Mouse (Mus musculus) granulocyte monocyte progenitor cell, adult 5-6 weeks (primary cell): ENCODE measurements around the gene Lrmda. TPM values are rescaled to one million over a fixed set of nuclear protein-coding genes. Genes with fewer than 3 reads are reported as not detected.

Source experiments
- ATAC-seq: replicated peaks from 2 replicates; pipeline ENCODE4 v1.8.0; 2016; ENCODE audit warnings: mild to moderate bottlenecking, moderate TSS enrichment, inconsistent platforms; ENCODE audit not compliant: poor library complexity, severe bottlenecking
- total RNA-seq, 2 experiments: library from RNA; stranded (forward) in 1 of 2; stranded (reverse) in 1 of 2; fragments of 200-712, 200-1000 nt in 1 of 2; fragments of >200 nt in 1 of 2; fragmentation: Nextera tagmentation in 1 of 2; gene quantifications; 2 replicates each; pipeline ENCODE4 v1.2.3; 2014 to 2017

Lrmda gene
- total RNA-seq, 2 experiments from 2014 or later, result 19.3 to 30.9 TPM

DNA sequence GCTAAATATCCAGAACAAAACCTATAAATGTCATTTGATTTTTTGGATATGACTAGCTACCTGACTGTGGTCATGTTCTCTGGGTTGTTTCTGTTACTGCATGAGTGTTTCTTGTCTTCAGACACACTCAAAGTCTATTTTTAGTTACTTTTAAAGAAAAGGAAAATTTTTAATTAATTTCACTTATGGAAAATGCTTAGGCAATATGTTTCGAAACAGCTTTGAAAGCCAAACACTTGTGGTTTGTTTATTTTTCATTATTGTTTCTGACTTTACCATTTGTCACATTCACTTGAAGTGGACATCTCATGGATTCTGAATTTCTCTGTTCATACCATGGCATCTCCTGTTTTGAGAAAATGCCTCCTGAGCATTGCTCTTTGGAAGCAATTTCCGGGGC is 582.8 kb downstream of the Lrmda start:
- no peak for ATAC-seq

DNA sequence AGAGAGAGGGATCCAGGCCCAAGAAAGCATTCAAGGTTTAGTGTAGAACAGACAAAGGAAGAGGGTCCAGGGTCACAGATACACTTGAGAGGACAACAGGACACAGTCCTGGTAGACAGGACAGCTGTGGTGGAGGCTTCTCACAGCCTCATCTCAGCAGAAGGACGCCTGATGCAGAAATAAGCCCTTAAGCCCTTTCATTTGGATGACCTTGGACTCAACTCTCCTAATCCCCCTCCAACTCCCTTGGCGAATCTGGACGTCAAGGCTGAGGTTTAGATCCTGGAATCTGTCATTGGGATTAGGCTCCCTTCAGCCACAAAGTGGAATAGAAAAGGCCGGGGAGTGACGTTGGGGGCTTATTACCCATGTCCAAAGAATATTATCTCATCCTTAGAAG is 589.1 kb downstream of the Lrmda start:
- no peak for ATAC-seq

DNA sequence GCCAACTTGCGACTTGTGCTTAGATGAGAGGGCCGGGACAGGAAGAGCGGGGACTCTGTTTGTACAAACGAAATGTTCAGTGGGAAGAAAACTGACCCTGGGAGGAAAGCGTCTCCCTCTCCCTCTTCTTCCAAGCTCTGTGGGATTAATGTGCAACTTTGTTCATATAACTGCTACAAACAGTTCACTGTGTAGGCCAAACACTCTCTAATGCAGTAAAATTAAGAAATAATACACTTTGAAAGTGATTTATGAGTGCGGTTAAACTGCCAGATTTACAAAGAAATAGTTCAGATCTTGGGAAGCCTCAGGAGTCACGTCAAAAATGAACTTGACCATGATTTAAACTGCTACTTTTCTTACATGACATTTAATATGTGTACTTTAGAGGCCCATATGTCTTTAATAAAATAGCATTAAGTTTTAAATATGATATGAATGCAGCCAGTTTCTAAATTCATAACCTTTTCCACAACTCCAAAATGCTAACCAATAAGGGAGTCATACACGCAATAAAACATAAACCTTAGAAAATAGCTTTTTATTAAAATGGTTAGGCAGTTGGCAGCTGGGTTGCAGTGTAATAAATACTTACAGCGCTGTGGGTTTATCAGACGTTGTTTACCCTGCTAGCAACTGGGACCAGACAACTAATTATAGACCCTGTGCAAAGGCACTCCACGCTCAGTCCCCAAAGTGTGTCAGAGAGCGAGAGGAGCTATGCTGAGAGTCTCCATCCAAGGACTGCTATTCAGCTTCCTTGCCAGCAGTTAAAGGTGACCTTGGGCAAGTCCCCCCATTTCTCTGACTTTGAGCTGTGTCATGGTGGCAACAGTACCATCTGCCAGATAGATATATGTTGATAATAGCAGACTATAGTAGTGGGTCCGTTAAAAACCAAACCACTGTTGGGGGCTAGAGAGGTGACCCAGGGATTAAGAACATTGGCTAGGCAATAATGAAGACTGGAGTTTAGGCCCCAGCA is 590.0 kb downstream of the Lrmda start:
- ATAC-seq, result no peak

DNA sequence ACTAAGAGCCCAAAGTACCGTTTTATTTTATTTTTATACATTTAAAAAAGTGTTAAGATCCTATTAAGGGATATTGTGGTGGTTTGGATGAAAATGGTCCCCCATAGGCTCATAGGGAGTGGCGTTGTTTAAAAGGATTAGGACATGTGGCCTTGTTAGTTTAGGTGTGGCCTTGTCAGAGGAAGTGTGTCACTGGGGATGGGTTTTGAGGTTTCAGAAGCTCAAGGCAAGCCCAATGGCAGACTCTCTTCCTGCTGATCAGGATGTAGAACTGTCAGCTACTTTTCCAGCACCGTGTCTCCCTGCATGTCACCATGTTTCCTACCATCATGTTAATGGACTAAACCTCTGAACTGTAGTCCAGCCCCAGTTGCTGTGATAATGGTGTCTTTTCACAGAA is 591.5 kb downstream of the Lrmda start:
- no peak for ATAC-seq

DNA sequence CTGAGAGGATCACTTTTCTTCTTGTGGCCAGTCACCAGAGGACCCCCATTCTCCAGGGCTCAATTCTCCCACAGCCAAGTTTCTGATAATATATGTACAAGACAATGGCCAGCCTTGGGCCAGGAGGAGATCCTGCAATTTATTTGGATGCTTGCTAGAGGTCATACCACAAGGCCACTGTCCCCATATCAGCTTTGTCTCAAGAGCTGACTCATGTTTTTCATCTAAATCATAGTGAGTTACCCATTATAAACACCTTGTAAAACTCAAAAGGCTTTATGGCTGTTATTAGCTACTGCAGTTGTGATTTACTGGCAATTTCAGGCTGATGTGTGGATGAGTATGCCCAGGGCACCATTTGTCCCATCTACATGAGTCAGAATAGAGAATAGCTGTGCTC is 600.7 kb downstream of the Lrmda start:
- no peak for ATAC-seq

DNA sequence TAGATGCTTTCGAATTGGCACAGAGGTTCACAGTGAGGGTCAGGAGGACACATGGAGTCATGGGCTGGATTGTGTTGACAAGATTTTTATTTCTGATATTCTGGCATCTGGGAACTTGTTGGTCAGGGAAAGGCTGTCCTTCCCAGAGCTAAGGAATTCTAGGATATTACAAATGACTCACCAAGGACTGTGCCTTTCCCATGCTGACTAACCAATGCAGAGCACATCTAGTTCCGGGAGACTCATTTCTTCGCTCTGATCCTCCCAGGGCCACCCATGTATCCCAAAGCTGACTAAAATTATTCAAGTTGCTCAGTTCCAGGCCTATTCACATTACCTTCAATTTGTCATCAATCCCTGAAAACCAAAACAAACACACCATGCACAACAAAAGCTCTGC is 602.4 kb downstream of the Lrmda start:
- no peak for ATAC-seq

DNA sequence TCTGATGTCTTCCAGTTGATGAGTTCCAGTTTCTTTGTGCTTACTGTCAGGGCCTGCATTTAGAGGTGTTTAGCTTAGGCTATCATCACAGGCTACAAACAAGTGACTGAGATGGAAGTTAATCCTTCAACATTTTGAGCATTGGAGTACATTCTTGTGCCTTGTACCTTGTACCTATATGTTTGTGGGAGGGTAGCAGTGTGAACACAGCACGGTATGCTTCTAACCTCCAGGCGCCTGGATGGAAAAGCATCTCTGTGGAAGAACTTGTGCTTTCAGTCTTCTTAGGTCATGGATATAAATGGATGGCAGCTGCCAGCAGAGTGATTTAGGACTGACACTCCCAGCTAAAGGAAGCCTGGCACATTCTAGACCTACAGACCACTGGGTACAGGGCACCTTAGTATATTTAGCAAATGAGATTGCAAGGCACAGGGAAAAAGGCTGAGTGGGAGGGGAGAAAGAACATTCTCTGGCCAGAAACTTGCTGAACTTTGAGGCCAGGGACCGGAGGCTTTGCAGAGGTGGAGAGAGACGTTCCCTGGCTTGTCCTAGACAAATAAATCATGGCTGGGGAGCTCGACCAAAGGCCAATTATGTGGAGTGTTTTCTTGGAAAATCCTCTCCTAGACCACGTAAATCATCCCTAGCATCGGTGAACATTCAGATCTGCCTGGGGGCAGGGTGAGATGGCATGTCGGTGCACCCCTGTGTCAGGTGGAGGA is 607.8 kb downstream of the Lrmda start:
- ATAC-seq, result no peak

DNA sequence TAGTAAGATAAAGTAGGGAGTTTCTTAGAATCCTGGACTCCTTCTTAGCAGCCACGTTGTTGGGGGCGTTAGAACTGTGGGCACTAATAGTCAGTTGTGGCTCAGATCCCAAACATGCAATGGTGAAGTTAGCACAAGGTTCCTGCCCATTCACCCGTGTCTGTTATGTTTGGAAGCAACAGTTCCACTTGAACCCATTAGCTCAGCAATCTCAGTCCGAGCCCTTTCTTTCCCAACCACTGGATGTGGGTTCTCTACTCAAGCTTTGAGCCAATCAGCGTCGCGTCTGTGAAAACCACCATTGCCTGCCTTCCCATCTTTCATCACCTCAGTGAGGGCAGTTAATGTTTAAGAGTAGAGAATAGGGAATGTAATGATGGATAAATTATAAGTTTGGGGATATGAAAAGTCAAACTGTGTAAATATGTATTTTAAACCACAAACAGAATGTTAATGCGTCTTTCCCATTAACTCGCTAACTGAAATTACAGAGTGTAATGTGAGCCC is 610.9 kb downstream of the Lrmda start:
- no peak for ATAC-seq

DNA sequence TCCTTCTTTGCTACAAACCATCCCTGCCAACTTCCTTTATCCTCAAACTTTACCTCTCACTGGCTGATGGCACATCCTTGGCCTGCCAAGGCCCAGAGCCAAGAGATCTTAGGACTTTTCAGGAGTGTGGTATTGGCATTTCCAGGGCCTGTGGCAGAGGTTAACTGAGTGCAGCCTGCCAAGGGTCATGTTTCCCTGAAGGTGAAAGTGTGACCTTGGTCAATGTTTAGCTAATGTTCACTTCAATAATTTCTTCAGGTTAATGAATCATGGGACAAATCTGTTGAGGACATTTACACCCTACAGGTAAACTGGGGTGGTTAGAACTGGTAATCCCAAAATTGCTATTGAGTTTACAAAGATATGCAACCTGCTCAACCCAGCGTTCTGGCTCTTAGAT is 614.1 kb downstream of the Lrmda start:
- ATAC-seq, result no peak

DNA sequence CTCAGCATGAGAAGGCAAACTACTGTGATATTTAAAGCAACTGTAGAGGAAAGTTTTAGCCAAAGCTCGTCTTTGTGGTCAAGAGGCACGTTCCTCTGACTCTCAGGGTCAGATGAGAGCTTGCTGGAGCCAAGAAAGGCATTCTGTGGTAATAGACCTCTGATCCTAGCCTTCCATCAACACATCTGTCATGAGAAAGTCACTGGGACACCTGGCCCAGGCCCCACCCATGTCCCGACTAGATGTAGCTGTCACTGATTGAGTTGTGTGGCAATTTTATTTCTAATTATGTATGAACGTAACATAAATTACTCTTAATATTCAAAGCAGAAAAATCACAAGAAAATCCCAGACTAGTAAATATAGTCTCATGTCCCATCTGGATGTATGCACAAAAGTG is 624.0 kb downstream of the Lrmda start:
- ATAC-seq, result no peak

DNA sequence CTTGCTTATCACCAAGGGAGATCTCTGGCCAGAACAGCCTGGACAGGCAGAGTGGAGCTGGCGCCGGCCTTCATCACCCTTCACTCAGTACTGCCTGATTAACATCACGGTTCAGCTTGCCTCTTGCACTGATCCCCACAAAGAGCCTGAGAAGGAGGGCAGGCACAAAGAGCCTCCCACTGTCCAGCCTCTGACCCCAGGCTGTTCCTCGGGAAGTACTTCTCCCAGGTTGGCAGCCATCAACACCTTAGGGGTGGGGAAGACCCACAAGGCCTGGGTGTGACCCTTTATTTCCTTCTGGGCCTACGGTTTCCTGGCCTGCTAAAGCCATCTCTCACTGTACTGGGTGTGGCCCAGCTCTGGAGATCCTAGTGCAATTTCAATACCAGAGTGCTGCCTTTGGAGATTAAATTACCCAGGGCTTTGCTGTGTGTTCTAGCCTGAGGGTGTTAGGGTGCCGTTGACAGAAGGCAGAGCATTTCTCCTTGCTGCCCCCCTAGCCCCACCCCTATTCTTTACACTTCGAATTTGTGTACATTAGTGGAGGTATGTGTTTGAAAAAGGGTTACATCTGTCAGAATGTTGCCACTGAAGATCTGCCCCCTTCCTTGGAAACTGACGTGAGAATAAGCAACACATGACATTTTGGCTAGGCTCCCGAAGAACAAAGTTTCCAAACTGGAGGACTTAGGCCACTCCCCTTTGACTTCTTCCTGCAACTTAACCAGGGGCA is 628.5 kb downstream of the Lrmda start:
- no peak for ATAC-seq

DNA sequence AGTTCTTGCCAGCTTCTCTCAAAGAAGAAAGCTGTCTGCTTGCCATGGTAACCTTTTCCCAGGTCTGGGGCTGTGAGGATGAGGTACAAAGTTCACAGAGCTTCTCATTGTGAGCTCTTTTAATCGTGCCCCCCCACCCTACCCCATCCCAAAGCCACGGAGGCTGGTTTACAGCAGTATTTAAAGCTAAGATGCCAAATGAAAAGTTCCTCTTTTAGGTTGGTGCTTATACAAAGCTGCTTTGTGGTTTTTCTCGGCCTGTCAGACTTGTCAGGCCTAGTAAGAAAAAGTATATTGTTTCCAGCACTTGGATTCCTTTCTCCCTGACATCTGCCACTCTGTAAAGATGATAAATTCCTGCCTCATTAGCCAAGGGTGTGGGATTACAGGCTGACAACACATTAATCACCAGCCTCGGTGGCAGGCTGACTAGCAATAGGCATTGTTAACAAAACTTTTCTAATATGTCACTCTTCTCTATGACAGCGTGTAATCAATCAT is 629.9 kb downstream of the Lrmda start:
- ATAC-seq, result no peak

DNA sequence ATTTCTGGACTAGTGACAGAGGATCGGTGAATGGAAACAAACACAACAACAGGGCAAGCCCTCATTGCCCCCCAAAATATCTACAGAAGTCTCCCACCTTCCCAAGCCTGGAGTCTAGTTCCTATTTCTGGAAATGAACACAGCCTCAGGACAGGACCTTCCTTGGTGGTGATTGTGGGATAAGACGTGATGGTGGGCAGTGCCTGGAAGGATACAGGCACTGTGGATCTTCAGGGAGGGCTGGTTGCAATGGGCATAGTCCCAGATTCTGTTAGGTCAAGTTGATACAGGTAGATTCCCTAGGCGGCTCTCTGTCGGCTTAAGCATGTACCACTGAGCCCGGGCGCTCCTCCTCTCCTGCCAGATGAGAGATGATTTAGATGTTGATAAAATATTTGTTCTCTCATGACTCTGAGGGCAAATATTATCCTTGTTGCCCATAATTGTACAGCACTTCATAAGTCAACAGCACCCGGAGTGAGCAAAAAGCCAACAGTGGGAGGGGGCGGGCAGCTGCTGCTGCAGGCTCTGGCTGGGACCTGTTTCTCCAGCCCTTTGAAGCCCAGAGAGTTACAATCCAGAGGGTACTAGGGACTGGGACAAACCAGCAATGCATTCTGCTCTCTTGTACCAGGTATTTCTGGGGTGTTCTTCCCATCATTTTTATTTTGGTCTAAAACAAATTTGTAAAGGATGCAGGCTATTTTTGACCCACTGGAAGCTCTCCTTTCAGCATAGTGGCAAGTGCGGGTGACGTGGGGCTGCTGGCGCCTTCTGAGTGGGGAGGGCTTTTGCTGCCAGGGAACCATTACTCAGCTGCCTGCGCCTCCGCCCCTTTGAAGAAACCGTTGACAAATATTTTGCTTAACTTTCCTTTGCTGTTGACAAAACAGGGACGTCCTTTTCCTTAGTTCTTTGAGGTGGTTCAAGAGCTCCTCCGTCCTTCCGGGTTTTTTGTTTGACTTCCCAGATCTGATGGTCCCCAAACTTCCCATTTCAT is 630.8 kb downstream of the Lrmda start:
- no peak for ATAC-seq

DNA sequence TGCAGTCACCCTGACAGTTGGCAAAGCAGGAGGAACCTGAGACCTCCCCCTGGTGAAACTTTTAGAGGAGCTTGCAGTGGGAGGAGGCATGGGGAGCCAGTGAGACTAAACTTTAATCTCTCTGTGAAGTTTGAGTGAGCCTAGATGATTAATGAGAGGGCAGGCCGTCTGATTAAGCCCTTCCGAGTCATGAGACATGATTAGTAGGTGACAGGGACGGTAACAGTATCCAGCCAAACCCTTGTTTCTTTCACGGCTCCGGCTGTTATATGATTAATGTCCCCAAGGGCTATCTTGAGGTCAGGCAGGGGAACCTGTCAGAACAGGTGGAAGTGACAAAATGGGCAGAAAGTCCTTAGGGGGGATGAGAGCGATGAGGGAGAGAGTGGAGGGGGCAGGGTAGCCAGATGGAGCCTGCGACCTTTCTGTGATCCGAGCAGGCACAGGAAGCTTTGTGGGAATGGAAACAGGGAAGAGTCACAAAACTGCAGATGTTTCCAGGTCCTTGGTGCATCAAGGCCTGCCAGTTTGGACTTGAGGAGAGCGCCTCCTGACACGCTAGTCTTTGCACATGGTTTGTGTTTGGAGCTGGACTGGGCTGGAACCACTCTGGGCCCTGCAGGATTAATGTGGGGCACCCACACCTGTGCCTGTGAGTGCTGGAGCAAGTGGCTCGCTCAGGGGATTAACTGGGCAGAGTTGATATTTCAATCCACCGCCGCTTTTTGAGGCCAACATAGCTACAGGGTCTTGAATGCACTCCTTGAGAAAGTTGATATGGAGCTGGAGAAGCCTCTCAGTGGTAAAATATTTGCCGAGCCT is 631.8 kb downstream of the Lrmda start:
- no peak for ATAC-seq

DNA sequence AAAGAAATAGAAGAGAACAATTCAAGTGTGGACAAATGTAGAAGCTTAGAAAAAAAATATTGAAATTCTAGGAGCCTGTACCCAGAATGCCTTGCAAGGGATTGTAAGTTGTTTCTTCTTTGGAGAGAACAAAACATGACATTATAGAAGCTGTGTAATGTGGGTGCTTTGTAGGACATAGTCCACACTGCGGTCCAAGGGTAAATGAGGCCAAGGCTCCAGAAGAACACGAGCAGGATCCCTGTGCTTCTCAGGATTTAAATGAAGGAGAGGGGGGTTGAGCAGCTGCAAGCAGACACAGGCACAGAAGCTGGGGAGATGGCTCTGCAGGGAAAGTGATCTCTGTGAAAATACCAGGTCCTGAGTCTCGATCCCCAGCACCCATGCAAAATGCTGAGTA is 643.0 kb downstream of the Lrmda start:
- ATAC-seq, result no peak

DNA sequence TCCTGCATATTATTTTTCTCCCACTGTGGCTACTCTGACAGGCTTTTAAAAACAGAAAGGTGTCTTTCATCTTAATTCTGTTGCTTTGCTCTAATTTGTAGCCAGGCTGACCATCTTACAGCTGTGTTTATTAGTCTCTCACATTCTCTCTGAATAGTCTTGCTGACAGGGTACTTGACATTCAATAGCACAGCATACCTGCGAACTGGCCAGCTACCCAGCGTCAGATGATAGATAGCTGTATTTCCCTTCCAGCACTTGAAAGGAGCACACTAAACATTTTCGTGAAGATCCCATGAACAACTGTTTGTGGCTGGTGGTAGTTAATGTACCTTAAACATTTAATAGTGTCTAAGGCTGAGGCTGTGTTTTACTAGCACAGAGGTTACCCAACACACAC is 646.9 kb downstream of the Lrmda start:
- no peak for ATAC-seq

DNA sequence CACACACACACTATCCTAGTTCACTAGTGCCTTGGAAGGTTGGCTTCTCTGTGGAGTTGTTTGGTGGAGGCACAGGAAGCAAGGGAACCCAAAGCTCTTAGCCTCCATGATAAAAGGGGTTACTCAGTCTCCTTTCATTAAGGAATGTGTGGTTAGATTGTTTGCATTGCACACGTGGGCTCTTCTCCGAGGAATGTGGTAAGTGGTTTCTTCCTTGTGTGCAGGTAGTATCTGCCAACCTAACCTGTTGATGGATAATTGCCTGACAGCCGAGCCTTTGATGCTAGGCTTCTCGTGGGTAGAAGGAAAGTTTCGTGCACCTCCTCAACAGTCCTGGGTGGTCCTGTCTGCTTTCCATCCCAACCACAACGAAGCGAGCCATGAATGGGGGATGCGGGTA is 648.8 kb downstream of the Lrmda start:
- no peak for ATAC-seq

DNA sequence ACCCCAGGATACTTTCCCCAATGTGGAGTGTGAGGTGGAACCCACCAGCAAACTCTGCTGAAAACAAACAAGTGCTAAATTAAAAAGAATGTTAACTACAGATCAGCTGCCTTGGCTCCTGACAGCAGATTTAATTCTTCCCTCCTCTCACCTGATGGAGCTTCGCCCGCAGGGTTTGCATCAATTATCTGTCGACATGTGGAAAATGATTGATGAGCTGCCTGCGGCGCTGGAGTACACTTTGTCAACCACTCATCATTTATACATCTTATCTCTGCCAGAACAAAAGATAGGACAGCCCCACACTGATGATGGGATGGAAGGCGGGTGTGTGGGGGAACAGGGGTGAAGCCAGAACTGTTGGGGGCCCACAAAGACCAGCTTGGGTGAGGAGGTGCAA is 649.2 kb downstream of the Lrmda start:
- ATAC-seq, result no peak

DNA sequence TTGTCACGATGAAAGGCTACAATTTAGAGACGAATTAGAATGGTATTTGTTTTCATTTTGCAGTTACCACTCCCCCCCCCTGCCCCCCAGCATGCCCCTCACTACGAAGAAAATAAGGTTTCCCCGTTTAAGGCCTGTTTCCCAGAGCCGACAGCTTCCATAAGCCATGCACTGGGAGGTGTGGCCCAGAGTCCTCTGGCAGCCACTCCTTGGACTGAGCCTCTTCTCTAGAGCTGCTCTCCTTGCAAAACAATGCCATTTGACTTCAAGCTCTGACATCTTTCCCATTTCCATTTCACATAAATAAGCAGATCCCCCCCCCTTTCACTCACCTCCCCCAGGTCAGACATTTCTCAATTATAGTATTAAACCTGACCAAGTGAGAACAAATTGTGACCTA is 654.1 kb downstream of the Lrmda start:
- ATAC-seq, result no peak
